Mouse (Mus musculus): ENCODE data around the gene Cd209a. TPM values are rescaled to one million over a fixed set of nuclear protein-coding genes. Genes with fewer than 3 reads are reported as not detected.
"Not testable (repeated sequence)": the region's sequence is repeated elsewhere in the genome, so short reads cannot be mapped to it uniquely, and the experiment has no call there.

The Cd209a gene
- not detected in 2 replicates for polyA plus RNA-seq (2012)

GRCm38 (mm10) chr8:3748761-3749160 lies at the start of gene Cd209a:
Gene Cd209a, minus strand, starts transcription at chr8:3748984.
- TF ChIP-seq GATA1 (IDR thresholded peaks at IDR 0.05; ENCODE audit: low read length) (no peak), TAL1 (IDR thresholded peaks at IDR 0.05; ENCODE audit: low read length) (no peak)
- Histone ChIP-seq H3K27me3 (ENCODE audit: control insufficient read depth) (no peaks in the 10 kb centered on the region), H3K4me1 (ENCODE audit: control insufficient read depth) (no peaks in the 10 kb centered on the region), H3K36me3 (ENCODE audit: control insufficient read depth) (no peaks in the 10 kb centered on the region), H3K4me3 (replicated peaks) (no peak within 1 kb of the TSS), H3K9me3 (ENCODE audit: control insufficient read depth, low read length) (peaks cover 4% of the 10 kb centered on the region)

- H3K4me3 ChIP-seq (replicated peaks); H3K36me3 ChIP-seq (ENCODE audit: control insufficient read depth); H3K27me3 ChIP-seq (ENCODE audit: control insufficient read depth); H3K4me1 ChIP-seq (ENCODE audit: control insufficient read depth): not testable (repeated sequence)
- H3K9me3 ChIP-seq (ENCODE audit: control insufficient read depth, low read length), result peaks cover 13% of the 10 kb centered on the region
Measured at GRCm38 (mm10) chr8:3768641-3769040, 19.9 kb upstream of the Cd209a start.

- peaks cover 10% of the 10 kb centered on the region for H3K9me3 ChIP-seq (ENCODE audit: control insufficient read depth, low read length)
- no peaks in the 10 kb centered on the region for H3K27me3 ChIP-seq (ENCODE audit: control insufficient read depth)
- no peak for TF ChIP-seq TAL1 (IDR thresholded peaks at IDR 0.05; ENCODE audit: low read length)
- no peak for TF ChIP-seq GATA1 (IDR thresholded peaks at IDR 0.05; ENCODE audit: low read length)
- H3K4me1 ChIP-seq (ENCODE audit: control insufficient read depth), result no peaks in the 10 kb centered on the region
- H3K4me3 ChIP-seq (replicated peaks), result no peak overlapping the region
- H3K36me3 ChIP-seq (ENCODE audit: control insufficient read depth), result no peaks in the 10 kb centered on the region
Measured at GRCm38 (mm10) chr8:3754261-3754850, 5.6 kb upstream of the Cd209a start.

- H3K36me3 ChIP-seq (ENCODE audit: control insufficient read depth), result no peaks in the 10 kb centered on the region
- no peaks in the 10 kb centered on the region for H3K9me3 ChIP-seq (ENCODE audit: control insufficient read depth, low read length)
- H3K4me1 ChIP-seq (ENCODE audit: control insufficient read depth), result peaks cover 27% of the 10 kb centered on the region
- H3K4me3 ChIP-seq (replicated peaks), result no peak overlapping the region
- TF ChIP-seq TAL1 (IDR thresholded peaks at IDR 0.05; ENCODE audit: low read length) (no peak), GATA1 (IDR thresholded peaks at IDR 0.05; ENCODE audit: low read length) (no peak)
- H3K27me3 ChIP-seq (ENCODE audit: control insufficient read depth), result no peaks in the 10 kb centered on the region
Measured at GRCm38 (mm10) chr8:3736947-3737346, 11.8 kb downstream of the Cd209a start.

GRCm38 (mm10) chr8:3735599-3735998 lies 13.2 kb downstream of the Cd209a start:
- no peak overlapping the region for H3K4me3 ChIP-seq (replicated peaks)
- H3K36me3 ChIP-seq (ENCODE audit: control insufficient read depth), result no peaks in the 10 kb centered on the region
- no peaks in the 10 kb centered on the region for H3K27me3 ChIP-seq (ENCODE audit: control insufficient read depth)
- no peaks in the 10 kb centered on the region for H3K9me3 ChIP-seq (ENCODE audit: control insufficient read depth, low read length)
- TF ChIP-seq TAL1 (IDR thresholded peaks at IDR 0.05; ENCODE audit: low read length) (no peak), GATA1 (IDR thresholded peaks at IDR 0.05; ENCODE audit: low read length) (no peak)
- peaks cover 27% of the 10 kb centered on the region for H3K4me1 ChIP-seq (ENCODE audit: control insufficient read depth)

- H3K9me3 ChIP-seq (ENCODE audit: control insufficient read depth, low read length), result no peaks in the 10 kb centered on the region
- H3K36me3 ChIP-seq (ENCODE audit: control insufficient read depth), result no peaks in the 10 kb centered on the region
- H3K27me3 ChIP-seq (ENCODE audit: control insufficient read depth), result no peaks in the 10 kb centered on the region
- H3K4me1 ChIP-seq (ENCODE audit: control insufficient read depth), result peaks cover 26% of the 10 kb centered on the region
- H3K4me3 ChIP-seq (replicated peaks), result no peak overlapping the region
- TF ChIP-seq GATA1 (IDR thresholded peaks at IDR 0.05; ENCODE audit: low read length) (no peak), TAL1 (IDR thresholded peaks at IDR 0.05; ENCODE audit: low read length) (no peak)
Measured at GRCm38 (mm10) chr8:3734084-3734483, 14.7 kb downstream of the Cd209a start.

- Histone ChIP-seq H3K9me3 (ENCODE audit: control insufficient read depth, low read length) (no peaks in the 10 kb centered on the region), H3K4me1 (ENCODE audit: control insufficient read depth) (peaks cover 15% of the 10 kb centered on the region), H3K27me3 (ENCODE audit: control insufficient read depth) (no peaks in the 10 kb centered on the region), H3K4me3 (replicated peaks) (no peak overlapping the region), H3K36me3 (ENCODE audit: control insufficient read depth) (no peaks in the 10 kb centered on the region)
- TF ChIP-seq TAL1 (IDR thresholded peaks at IDR 0.05; ENCODE audit: low read length) (no peak), GATA1 (IDR thresholded peaks at IDR 0.05; ENCODE audit: low read length) (no peak)
Measured at GRCm38 (mm10) chr8:3721041-3721440, 27.7 kb downstream of the Cd209a start.

GRCm38 (mm10) chr8:3720551-3720950 lies 28.2 kb downstream of the Cd209a start, which contains the start of gene Clec4g:
Gene Clec4g, minus strand, starts transcription at chr8:3720651.
- no peaks in the 10 kb centered on the region for H3K36me3 ChIP-seq (ENCODE audit: control insufficient read depth)
- H3K4me1 ChIP-seq (ENCODE audit: control insufficient read depth), result peaks cover 15% of the 10 kb centered on the region
- H3K27me3 ChIP-seq (ENCODE audit: control insufficient read depth), result no peaks in the 10 kb centered on the region
- no peaks in the 10 kb centered on the region for H3K9me3 ChIP-seq (ENCODE audit: control insufficient read depth, low read length)
- H3K4me3 ChIP-seq (replicated peaks), result no peak within 1 kb of the TSS
- no peak for TF ChIP-seq TAL1 (IDR thresholded peaks at IDR 0.05; ENCODE audit: low read length)
- no peak for TF ChIP-seq GATA1 (IDR thresholded peaks at IDR 0.05; ENCODE audit: low read length)

- Histone ChIP-seq H3K4me3 (replicated peaks) (no peak overlapping the region), H3K36me3 (ENCODE audit: control insufficient read depth) (no peaks in the 10 kb centered on the region), H3K4me1 (ENCODE audit: control insufficient read depth) (peaks cover 8% of the 10 kb centered on the region), H3K9me3 (ENCODE audit: control insufficient read depth, low read length) (no peaks in the 10 kb centered on the region), H3K27me3 (ENCODE audit: control insufficient read depth) (no peaks in the 10 kb centered on the region)
- no peak for TF ChIP-seq GATA1 (IDR thresholded peaks at IDR 0.05; ENCODE audit: low read length)
- no peak for TF ChIP-seq TAL1 (IDR thresholded peaks at IDR 0.05; ENCODE audit: low read length)
Measured at GRCm38 (mm10) chr8:3718559-3718958, 30.2 kb downstream of the Cd209a start.
